Mouse (Mus musculus) thymus, adult 2 months (tissue): Measurements from ENCODE around the gene Cyp39a1. TPM values are rescaled to one million over a fixed set of nuclear protein-coding genes. Genes with fewer than 3 reads are reported as not detected.
A peak's percentile ranks its signal among the peaks of the same experiment; 100 is the strongest.

Source experiments
- DNase-seq: peaks from one replicate; pipeline ENCODE4 v3.0.0; 2021
- H3K27ac ChIP-seq: fragments of 200-500 bp; 2 replicates; pipeline ENCODE4 v1.5.1; 2012; ENCODE audit warnings: low read length, control low read depth; ENCODE audit not compliant: control insufficient read depth, insufficient read depth
- H3K27me3 ChIP-seq: fragments of 200-500 bp; 2 replicates; pipeline ENCODE4 v1.6.1; 2012; ENCODE audit warnings: mild to moderate bottlenecking, low read length, moderate library complexity, mixed read lengths; ENCODE audit not compliant: control insufficient read depth, insufficient read depth
- H3K36me3 ChIP-seq: fragments of 200-500 bp; 2 replicates; pipeline ENCODE4 v1.6.1; 2012; ENCODE audit warnings: mild to moderate bottlenecking, low read length, moderate library complexity; ENCODE audit not compliant: control insufficient read depth, insufficient read depth
- H3K4me1 ChIP-seq: fragments of 200-500 bp; replicated peaks from 2 replicates; pipeline ENCODE4 v1.6.1; 2012; ENCODE audit warnings: low read length; ENCODE audit not compliant: control insufficient read depth, insufficient read depth
- H3K4me3 ChIP-seq: fragments of 200-500 bp; 2 replicates; pipeline ENCODE4 v1.5.1; 2012; ENCODE audit warnings: mild to moderate bottlenecking, low read length, control low read depth, moderate library complexity; ENCODE audit not compliant: control insufficient read depth, insufficient read depth
- CTCF ChIP-seq: fragments of 200-500 bp; IDR thresholded peaks from 2 replicates; pipeline ENCODE4 v1.5.1; 2012; ENCODE audit warnings: mild to moderate bottlenecking, control low read depth, low read length, moderate library complexity, borderline replicate concordance; ENCODE audit not compliant: control insufficient read depth, poor library complexity, insufficient read depth; ENCODE audit errors: extremely low read depth
- POLR2A ChIP-seq: fragments of 200-500 bp; IDR thresholded peaks from 2 replicates; pipeline ENCODE4 v1.6.1; 2012; ENCODE audit warnings: mild to moderate bottlenecking, low read length, control low read depth, moderate library complexity; ENCODE audit not compliant: control insufficient read depth, poor library complexity, insufficient read depth; ENCODE audit errors: extremely low read depth
- WGBS: fragments of 180-500 bp; shearing (Covaris S2); methylation state at CpG from one replicate; pipeline ENCODE4 v1.1.7; 2018; 5-methylcytosine and 5-hydroxymethylcytosine counted together
- polyA plus RNA-seq: library from polyadenylated mRNA; depleted of rRNA; stranded (reverse); fragments of >200 nt; gene quantifications from 2 replicates; pipeline ENCODE4 v1.2.3, GENCODE M21; 2012

The Cyp39a1 gene
- polyA plus RNA-seq, 1 experiment, result 0.35 TPM

DNA sequence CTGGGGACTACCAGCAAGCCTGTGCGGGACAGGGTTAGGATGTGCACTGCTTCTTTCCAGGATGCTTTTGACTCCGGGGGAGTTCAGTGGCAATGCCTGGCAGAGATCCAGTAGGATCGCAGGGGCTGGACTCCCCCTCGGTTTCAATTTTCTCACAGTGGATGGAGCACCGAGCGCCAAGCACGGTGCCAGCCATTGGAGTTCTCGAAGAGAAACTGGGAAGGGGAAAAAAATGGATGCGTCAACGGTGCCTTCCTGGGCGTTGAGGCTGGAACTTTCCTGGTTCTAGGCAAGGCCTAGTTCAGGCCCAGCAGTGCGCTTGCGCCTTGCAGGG lies 36.8 kb upstream of the Cyp39a1 start:
- no peak for TF ChIP-seq CTCF
- no peak for TF ChIP-seq POLR2A
- Histone ChIP-seq H3K4me3 (no peak overlapping the region), H3K27ac (no peak overlapping the region), H3K4me1 (no peaks in the 10 kb centered on the region), H3K27me3 (peaks cover 10% of the 10 kb centered on the region; the same call in 1 of the 2 replicates), H3K36me3 (no peaks in the 10 kb centered on the region)
- no peak for DNase-seq
- 77% methylated on average over 13 of the region's 13 CpGs for WGBS

DNA sequence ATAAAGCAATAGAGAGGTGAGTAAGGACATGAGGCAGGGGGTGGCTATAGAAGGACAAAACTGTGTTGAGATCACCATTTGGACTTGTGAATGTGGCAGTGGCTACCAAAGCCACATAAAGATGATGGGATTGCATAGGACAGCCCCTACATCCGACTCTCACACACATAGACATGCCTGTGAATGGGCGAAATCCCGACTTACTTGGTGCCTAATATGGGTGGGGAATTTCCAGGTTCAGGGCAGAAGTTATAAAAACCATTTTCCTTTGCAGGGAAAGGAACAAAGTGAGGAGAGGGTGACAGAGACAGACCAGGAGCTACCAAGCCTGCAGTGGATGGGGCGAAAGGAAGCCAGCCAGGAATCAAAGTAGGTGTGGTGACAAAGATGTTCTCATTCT lies 30.1 kb upstream of the Cyp39a1 start:
- no peak for TF ChIP-seq POLR2A
- no peak for TF ChIP-seq CTCF
- H3K4me1 ChIP-seq, result no peaks in the 10 kb centered on the region
- H3K36me3 ChIP-seq, result no peaks in the 10 kb centered on the region
- 97% methylated on average over 4 of the region's 4 CpGs for WGBS
- no peak overlapping the region for H3K4me3 ChIP-seq
- no peaks in the 10 kb centered on the region for H3K27me3 ChIP-seq
- H3K27ac ChIP-seq, result no peak overlapping the region
- DNase-seq, result no peak

GRCm38 (mm10) chr17:43640825-43641224 lies 26.4 kb upstream of the Cyp39a1 start:
- Histone ChIP-seq H3K4me1 (peaks cover 12% of the 10 kb centered on the region), H3K36me3 (no peaks in the 10 kb centered on the region), H3K27ac (no peak overlapping the region), H3K27me3 (no peaks in the 10 kb centered on the region), H3K4me3 (no peak overlapping the region)
- TF ChIP-seq POLR2A, result no peak
- no peak for TF ChIP-seq CTCF
- no peak for DNase-seq
- WGBS, result 76% methylated on average over 1 of the region's 1 CpGs

- no peaks in the 10 kb centered on the region for H3K36me3 ChIP-seq
- peaks cover 14% of the 10 kb centered on the region for H3K4me1 ChIP-seq
- TF ChIP-seq CTCF (no peak), POLR2A (no peak)
- H3K4me3 ChIP-seq, result no peak overlapping the region
- 96% methylated on average over 7 of the region's 7 CpGs for WGBS
- no peak overlapping the region for H3K27ac ChIP-seq
- no peak for DNase-seq
- no peaks in the 10 kb centered on the region for H3K27me3 ChIP-seq
These were observed 24.0 kb upstream of the Cyp39a1 start for GRCm38 (mm10) chr17:43643191-43643590.

GRCm38 (mm10) chr17:43644375-43644774 lies 22.9 kb upstream of the Cyp39a1 start:
- H3K4me1 ChIP-seq, result peaks cover 14% of the 10 kb centered on the region
- no peaks in the 10 kb centered on the region for H3K36me3 ChIP-seq
- WGBS, result 83% methylated on average over 7 of the region's 7 CpGs
- TF ChIP-seq CTCF (no peak), POLR2A (no peak)
- no peaks in the 10 kb centered on the region for H3K27me3 ChIP-seq
- no peak overlapping the region for H3K4me3 ChIP-seq
- no peak for DNase-seq
- no peak overlapping the region for H3K27ac ChIP-seq

DNA sequence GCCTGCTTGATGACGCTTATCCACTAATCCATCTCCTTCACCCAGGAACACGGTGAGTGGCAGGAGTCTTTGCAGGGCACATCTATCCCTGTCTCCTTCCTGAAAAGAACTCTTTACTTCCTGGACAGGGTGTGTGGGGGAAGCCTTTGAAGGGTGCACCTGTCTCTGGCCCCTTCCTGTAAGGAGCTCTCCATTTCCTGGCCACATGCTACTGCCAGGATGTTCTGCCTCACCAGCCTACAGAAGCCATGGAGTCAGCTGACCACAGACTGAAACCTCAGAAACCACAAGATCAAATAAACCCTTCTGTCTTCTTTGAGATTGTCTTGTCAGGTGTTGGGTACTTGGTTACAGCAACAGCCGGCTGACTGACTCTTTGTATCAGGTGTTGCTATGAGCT lies 22.1 kb upstream of the Cyp39a1 start:
- Histone ChIP-seq H3K4me3 (no peak overlapping the region), H3K4me1 (peaks cover 14% of the 10 kb centered on the region), H3K27ac (no peak overlapping the region), H3K36me3 (no peaks in the 10 kb centered on the region), H3K27me3 (no peaks in the 10 kb centered on the region)
- WGBS, result 24% methylated on average over 3 of the region's 3 CpGs
- DNase-seq, result peak; percentile 37
- no peak for TF ChIP-seq POLR2A
- no peak for TF ChIP-seq CTCF

- Histone ChIP-seq H3K27ac (no peak overlapping the region), H3K36me3 (no peaks in the 10 kb centered on the region), H3K27me3 (no peaks in the 10 kb centered on the region), H3K4me1 (peaks cover 14% of the 10 kb centered on the region), H3K4me3 (no peak overlapping the region)
- DNase-seq, result no peak
- no peak for TF ChIP-seq POLR2A
- no peak for TF ChIP-seq CTCF
- 76% methylated on average over 5 of the region's 5 CpGs for WGBS
These were observed 20.3 kb upstream of the Cyp39a1 start for GRCm38 (mm10) chr17:43646925-43647324.
